Mouse (Mus musculus) T-cell, adult 2 months (primary cell): ENCODE measurements around the gene Arhgap5.
A peak's percentile ranks its signal among the peaks of the same experiment; 100 is the strongest.

ENCODE experiments used
- DNase-seq: peaks from one replicate; pipeline ENCODE4 v3.0.0; 2022; ENCODE audit warnings: low spot score

Arhgap5 gene

DNA sequence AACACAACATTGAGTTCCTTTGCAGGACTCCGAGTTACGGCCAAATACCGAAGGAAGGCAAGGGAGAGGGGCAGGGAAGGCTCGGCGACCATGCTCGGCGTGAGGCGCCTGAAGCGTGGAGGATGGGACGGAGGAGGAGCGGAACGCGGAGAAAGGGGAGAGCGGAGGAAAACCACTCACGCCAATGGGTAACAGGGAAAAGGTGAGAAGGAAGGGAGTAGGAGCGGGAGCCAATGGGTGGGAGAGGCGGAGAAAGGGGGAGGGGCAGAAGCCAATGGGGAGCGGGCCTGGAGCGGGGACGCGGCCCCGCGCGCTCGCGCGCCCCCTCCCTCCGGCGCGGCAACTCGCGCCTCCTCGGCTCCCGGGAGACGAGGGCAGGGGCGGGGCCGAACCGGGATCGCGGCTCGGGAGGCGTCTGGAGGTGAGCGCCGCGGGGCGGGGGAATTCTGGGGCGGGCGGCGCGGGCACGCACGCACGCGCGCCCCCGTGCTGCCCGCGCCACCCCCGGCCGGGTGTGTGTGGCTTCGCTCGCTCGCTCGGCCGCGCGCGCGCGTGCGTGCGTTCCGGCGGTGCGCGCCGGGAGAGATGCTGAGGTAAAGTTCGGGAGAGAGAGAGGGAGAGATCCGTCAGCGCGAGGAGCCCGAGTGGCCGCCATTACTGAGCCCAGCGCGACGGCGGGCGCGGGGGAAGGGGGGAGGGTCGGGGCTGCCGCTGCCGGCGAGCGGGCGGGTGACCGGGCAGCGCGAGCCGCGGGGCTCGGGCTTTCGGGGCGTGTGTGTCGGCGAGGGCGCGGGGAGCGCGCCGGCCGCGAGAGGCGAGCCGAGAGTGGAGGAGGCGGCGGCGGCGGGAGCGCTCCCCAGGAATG is at the start of gene Arhgap5:
Arhgap5 (plus strand) TSS at position 517 of the 865 bp plus-strand sequence.
- DNase-seq = peak; percentile 69

DNA sequence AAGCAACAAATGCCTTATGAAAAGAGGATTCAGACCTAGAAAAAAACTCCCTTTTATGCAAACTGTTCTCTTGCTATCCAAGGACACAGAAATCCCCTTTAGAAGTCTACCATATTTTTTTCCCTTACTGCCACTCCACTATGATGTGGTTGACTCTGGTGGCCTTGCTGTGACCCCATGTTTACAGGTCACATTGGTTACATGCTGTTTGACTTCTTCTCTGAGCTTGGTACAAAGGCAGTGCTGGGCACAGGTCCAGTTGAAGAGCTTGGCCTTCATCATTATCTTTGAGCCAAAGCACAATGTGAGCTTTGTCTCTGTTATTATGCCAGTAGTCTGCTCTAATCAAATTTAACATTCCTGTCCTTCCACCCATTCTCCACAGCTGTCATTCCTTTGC is 39.2 kb upstream of the Arhgap5 start:
- no peak for DNase-seq

DNA sequence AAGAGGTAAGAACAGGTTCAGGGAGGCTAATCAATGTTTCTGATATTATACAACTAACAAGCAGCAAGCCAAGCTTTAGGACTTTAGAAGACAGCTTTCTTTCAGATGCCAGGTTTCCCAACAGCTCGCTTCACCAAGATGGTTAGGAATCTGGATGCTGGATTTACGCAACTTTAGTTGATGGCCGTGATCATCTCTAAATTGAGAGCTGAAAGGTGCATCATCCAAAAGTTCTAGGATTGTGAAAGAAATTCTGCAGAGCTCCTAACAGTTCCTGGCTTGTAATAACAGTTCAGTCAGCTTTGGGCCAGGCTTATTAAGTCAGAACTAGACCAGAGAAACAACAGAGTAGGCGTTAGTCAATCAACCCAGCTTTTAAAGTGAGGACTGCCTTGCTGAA is 32.2 kb upstream of the Arhgap5 start:
- no peak for DNase-seq

DNA sequence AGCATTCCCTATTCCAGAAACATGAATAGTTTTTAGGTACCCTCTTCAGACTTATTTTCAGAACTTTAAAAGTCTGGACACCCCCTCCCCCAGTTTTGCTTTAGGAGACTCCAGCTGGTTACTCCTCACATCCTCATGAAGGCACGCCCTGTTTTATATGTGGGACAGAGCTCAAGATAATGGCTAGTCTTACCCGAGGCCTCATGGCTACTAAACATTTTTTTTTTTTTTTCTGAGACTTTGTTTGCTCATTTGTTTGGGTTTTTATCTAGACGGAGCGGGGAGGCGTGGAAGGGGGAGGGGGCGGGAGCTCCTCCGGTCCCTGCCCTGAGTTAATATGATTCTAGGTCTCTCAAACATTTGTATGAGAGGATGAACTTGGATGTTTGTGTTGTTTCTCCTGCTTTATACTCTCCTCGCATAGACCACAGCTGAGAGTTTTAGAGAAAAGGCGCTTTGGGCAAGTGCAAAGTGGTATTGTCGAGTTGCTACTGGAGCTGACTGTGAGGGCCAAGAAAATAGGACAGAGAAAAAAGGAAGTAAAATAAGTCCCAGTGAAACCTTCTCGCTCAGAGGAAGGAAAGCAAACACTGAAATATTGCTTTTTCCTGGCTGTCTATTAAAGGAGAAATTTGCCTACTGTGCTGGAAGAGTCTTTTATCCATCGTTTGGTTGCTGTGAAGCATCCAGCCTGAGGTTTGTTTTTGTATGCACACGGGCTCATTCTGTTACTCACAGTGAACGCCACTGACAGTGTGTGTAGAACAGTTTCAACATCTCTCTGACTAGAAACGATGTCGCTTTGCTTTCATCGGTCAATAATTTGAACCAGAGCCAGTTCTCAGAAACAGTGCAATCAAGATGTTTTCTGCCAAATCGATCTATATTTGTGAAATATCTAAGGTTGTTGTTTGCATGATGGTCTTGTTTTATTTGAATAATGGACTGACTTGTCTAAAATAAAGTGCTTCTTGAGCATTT is 29.5 kb upstream of the Arhgap5 start:
- DNase-seq = no peak

DNA sequence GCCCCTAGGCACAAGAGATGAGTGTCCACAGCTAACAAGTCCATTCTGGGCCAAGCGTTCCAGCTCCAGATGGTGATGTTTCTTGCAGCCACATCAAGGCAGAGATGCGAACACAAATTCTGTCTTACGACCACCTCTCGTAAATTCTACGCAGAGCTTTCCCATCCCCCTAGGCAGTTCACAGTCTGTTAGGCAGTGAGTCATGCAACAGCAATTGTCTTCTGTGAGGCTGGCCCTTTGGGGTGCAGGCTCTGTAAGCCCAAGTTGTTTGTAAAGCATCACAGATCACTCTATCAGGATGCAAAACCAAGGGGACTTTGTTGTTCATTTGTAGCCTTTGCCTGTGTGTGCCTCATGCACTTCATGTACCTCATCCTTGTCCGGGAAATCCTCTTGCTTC is 27.7 kb upstream of the Arhgap5 start:
- no peak for DNase-seq

DNA sequence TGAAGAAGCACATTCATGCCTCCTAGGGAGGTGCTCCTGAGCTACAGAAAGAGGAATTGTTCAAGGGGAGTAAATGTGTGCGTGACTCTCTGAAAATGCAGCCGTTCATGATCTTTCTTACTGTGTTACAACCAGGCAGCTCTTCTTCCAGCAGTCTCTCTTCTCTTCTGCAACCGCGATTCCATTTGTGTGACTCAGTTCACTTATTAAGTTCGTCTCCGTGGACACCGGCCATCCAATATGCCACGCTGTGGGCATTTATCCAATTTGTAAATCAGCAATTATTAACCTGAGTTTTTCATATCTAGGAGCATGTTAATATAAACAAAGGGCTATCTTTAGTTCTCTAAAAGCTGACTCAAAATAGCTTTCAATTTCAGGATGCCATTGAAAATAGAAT is 25.2 kb upstream of the Arhgap5 start:
- DNase-seq = no peak

DNA sequence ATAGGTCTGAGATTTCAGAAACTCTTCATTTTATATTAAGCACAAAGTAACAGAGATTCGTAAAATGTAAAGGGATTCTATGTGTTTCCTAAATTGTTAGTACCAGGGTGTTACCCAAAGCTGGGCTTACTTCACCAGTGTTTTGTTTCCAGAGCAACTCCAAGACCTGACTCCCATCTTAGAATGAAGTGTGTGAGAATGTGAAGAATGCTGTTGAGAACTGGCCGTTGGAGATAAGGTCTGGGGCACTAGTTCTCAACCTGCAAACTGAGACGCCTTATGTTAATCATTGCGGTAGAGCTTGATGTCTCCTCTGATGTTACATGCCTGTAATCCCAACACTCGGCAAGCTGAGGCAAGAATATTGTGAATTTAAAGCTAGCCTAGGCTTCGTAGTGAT is 24.4 kb upstream of the Arhgap5 start:
- DNase-seq = no peak

DNA sequence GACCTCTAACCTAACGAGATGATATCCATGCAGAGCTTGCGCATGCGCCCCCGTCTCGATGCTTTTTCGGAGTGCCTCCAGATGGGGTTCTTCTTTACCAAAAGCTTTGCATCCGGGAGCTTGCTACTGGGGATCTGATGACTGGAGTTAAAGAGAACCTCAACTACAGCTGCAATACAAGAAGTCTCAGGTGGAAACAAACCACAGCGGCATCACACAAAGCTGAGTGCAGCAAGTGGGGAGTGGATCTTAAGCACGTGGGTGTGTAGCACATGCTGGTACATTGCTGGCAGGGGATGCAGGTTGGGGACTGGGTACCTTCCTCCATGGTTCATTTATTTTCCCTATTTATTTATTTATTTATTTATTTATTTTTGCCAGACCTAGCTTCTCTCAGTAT is 22.9 kb upstream of the Arhgap5 start:
- peak; percentile 33 for DNase-seq

DNA sequence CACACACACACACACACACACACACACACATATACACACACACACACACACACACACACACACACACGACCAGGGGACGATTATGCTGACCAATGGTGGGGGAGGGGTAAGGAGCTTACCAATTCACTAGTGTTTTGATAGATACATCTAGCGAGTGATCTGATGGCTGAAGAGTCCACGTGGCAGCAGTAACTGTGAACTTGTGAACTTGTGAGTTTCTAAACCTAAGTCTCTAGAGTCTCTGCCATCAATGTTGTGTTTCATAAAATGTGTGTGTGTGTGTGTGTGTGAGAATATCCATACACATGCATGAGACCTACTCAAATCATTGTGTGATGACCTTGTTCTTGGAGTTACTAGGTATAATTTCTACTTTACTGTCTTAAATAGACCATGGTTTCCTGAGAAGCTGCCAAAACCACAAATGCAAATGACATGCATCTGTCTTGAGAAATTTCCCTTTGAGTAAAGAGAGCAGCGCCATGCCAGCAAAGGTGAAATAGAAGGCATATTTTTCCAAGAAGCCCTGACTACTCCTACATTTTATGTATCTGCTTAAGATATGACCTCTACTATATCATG is 21.7 kb upstream of the Arhgap5 start:
- DNase-seq = no peak

DNA sequence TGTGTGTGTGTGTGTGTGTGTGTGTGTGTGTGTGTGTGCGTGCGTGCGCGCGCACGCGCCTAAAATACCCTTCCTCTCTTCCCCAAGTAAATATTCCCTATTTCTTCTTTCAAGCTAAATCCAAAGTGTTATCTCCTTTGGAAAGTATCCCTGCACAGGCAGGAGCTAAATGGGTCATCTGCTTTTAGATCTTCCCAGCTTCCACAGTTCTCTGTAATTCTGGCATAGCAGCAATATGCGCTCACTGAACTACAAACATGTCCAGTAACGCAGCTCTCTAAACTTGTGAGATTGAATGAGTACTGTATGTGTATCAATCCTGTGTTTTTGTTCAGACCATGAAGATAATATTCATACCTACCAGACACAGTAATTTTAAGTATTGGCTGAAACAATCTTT is 20.6 kb upstream of the Arhgap5 start:
- DNase-seq = no peak

DNA sequence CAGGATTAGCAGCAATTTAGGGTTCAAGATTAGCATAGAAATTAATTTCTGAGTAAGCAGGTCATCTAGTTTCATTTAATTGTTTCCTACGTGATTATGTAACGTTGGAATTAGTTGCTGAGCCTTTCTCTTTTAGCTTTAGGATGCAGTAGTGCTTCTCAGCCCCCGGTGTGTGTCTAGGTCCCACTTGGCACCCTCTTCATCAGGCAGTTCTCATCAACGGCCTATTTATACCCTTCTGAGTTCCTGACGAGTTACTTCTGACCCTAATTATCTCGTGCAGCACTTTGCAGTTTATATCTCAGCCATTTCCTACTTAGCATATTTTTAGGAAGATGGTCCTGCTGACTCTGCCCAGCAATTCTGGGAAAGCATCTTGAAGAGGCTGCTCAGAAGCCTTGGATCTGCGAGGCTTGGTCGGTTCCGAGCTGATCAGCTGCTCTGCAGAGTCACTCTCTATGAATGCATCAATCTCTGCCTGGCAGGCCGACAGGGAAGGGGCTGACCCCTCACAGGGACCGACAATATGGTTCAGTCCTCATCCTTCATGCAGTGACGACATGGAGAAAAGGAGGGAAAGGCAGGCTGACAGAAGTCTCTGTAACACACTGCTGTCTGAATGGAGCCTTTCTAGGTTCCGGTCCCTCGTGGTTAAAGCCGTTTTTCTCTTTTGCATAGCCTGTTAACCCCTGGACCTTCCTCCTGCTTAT is 15.4 kb upstream of the Arhgap5 start:
- DNase-seq = no peak

DNA sequence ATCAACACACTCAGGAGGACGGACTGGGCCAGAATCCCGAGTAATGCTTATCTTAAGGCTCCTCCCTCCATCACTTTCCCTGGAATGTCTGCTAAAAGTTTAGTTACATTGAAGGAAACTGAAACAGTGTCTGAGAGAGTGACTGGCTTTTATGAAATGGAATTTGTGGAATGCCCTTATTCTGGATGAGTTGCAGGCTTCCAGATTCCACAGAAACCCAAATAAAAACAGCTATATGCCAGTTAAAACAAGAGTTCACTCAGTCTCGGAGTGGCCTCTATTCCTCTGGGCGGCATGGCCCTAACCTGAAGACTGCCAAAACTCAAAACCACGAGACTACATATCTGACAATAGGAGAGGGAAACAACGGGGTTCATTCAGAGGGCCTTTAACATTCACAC is 10.5 kb upstream of the Arhgap5 start:
- DNase-seq = no peak

DNA sequence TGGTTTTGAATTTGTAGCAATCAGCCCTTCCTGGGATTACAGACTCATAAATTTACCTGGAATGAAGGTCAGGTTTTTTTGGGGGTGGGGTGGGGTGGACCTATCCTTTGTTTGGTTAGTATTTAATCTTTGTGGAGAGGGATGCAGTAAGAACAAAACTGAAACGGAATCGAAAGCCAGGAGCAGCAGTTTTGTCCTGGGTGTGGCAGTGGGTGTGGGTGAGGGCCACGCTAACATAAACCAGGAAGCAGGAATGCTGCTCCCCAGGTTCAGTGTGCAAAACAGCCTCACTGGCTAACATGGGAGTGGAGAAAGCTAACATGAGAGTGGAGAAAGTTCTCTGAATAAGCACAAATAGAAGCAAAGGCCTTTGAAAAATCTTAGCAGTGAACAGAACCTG is 6.6 kb upstream of the Arhgap5 start:
- no peak for DNase-seq

DNA sequence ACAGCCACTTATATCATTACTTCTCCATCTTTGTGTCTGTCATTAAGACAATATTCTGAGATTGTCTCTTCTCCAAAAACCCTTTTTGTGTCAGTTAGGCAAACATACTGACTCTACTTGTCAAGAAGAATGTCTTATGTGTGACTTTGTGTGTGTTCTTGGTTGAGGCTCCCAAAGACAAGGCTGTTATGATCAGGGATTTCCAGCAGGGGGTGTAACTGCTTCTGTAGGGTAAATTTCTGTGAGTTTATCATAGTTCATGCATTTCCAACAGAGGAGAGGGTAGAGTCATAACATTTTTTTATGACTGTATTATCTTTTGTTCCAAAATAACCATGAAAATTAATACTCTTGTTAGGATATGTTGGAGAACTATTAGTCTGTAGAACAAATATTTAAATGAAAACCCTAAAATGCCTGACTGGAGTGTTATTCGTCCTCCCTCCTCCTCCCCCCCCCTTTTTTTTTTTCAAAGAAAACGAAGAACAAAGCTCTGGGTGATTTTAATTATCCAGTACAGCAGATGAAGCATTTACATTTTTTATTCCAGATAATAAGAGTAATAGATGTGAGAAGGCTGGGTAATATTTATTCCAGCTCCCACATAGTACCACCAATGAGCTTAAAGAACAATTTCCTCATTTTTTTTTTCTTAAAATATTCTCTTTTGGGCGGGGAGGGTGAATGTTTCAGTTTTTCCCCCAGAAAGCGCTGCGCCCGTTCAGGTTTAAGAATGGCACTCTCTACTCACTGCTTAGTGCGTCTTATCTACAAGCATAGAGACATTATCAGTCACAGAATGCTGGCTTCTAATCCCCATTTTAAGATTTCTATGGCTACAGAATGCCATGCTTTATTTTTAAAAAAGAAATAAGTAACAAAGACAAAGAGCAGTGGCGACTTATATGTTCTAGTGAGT is 2.6 kb upstream of the Arhgap5 start:
- DNase-seq = peak; percentile 66

DNA sequence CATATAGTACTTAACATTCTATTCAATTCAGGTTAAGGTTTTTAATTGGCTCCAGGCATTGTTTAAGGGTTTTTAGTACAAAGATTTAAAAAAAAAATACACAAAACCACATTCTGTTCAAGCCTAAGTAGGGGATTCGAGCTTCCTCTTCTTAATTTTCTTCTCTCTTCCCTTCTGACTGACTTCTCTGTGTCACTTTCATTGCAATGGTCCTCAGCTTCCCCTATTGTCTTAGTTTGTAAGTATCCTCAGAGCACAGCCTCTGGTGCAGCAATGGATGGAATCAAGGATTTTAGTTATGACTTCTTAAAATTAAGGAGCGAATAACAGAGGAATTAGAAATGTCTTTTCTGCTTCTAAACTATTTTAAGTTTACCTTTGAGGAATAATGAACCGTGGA is 1.6 kb upstream of the Arhgap5 start:
- no peak for DNase-seq

DNA sequence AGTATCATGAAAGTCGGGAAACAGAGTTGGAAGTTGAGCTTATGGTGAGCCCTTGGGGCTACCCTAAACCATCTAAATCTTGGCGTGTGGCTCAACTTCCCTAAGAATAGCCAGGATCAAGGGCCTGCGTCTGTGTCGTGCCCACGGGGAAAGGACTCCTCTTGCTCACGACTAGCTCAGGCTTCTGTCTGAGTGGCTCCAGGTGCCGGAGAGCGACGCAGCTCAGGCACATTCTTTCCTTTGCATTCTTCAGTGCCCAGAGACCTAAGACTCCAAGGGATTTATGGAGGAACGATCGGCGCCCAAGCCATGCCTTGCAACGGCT is 679 bp upstream of the Arhgap5 start:
- peak; percentile 8 for DNase-seq

DNA sequence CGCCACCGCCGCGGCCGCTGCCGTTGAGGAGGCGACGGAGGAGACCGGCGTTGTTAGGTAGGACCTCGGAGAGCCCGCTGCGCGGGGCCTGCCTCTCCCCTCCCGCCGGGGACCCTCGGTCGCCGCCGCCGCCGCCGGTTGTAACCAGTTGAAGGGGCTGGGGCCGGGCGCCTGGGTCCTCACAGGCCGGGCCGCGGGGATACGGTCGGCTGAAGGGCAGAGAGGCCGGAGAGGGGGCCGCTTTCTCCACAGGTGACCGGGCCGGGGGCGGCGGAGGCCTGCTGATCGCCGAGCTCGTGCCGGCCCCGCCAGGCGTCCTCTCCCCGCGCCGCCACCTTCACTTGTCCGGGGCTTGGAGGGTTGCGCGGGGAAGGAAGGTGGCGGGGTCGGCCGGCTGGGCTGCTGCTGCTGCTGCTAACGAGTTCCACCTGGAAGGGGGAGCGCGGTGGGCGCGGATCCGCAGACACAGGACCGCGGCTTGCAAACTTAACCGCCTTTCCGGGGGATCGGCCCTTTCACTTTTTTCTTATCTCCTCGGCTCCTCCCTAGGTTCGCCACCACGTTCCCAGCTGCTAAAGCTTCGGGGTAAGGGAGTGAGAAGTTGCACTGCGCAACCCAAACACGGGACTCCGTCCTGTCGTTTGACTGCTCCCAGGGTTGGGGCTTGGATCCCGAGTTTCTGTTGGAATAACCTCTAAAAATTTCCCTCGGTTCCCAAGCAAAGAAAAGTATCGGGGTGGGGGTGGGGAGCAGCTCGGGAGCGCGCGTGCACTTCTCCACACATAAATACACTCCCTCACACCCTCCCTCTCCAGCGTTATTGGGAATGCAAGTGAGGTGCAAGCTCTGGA is 784 bp downstream of the Arhgap5 start:
- peak; percentile 51 for DNase-seq

DNA sequence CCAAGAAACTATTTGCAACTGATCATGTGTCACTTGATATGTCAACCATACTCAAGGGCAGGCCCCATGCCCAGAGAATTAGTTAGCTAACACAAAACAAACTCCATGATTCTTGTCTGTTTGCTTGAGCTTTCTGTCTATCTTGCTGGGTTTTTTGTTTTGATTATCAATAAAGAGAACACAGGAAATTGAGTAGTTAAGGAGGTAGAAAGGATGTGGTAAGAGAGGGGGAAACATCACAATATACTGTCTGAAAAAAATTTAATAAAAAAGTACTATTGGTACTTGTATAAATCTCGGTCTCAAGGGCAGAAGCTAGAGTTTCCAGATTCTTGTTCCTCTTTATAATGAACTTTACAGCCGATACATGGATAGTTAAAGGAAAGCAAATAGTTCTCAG is 20.9 kb downstream of the Arhgap5 start:
- peak; percentile 34 for DNase-seq

DNA sequence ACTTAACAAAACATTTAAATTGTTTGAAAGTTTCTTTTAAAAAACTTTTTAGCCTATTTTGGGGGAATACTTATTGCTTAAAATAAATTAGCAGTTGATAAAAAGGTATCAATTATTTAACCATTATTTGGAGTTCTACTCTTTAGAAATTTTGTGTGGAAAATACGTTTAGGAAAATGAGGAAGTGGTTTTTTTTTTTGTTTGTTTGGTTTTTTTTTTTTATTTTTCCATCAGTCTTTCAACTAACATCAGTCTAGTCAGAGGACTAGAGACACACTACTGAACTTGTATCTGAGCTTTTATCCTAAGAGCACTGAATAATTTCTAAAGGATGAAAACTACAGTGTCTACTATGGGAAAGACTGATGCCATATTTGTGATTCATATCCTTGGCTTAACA is 21.7 kb downstream of the Arhgap5 start:
- no peak for DNase-seq

DNA sequence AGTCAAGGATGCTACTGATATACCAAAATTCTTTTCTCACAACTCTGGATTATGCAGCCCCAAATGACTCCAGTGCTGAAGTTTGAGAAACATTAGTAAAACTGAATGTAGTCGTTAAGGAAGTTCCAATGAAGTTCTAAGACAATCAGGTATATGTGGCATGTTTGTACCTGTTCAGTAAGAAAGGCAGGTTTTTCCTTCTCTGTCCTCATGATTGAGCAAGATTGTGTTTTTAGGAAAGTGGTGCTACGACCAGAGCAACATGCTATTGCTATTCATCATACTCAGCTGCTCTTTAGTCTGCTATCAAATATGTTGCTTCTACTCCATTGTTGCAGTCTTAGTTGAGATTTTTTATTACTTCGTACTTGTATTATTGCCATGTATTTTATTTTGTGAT is 26.0 kb downstream of the Arhgap5 start:
- DNase-seq = no peak
